Mouse (Mus musculus) cerebellum, adult 2 months (tissue): ENCODE measurements at regions not wholly inside any gene's neighbourhood (a gene's known extent, or its start where the extent isn't known, plus 50 kb on each side); places are given as distances from the start of the nearest gene placed in this dataset.

Experiments
- DNase-seq, 2 experiments: peaks; one replicate each; pipeline ENCODE4 v3.0.0; 2021
- H3K27ac ChIP-seq: fragments of 200-500 bp; 2 replicates; pipeline ENCODE4 v1.5.1; 2012; ENCODE audit warnings: low read length, control low read depth, inconsistent platforms; ENCODE audit not compliant: insufficient read depth
- H3K27me3 ChIP-seq: fragments of 200-500 bp; 2 replicates; pipeline ENCODE4 v1.6.1; 2012; ENCODE audit warnings: inconsistent platforms, mild to moderate bottlenecking, low read length, moderate library complexity; ENCODE audit not compliant: control insufficient read depth, insufficient read depth
- H3K4me1 ChIP-seq: fragments of 200-500 bp; 2 replicates; pipeline ENCODE4 v1.6.1; 2011; ENCODE audit warnings: low read length; ENCODE audit not compliant: control insufficient read depth, insufficient read depth
- H3K4me3 ChIP-seq: fragments of 200-500 bp; replicated peaks from 2 replicates; pipeline ENCODE3; 2011; ENCODE audit warnings: mild to moderate bottlenecking, low read depth, low read length, control low read depth; ENCODE audit not compliant: insufficient read depth
- CTCF ChIP-seq: fragments of 200-500 bp; IDR thresholded peaks from 2 replicates; pipeline ENCODE4 v1.5.1; 2011; ENCODE audit warnings: low read depth, mild to moderate bottlenecking, control low read depth, low read length, moderate library complexity, borderline replicate concordance; ENCODE audit not compliant: insufficient read depth
- POLR2A ChIP-seq: fragments of 200-500 bp; IDR thresholded peaks from 2 replicates; pipeline ENCODE4 v1.6.1; 2011; ENCODE audit warnings: low read length, control low read depth, borderline replicate concordance; ENCODE audit not compliant: insufficient read depth
- WGBS: fragments of 180-500 bp; shearing (Covaris S2); methylation state at CpG from one replicate; pipeline ENCODE4 v1.1.7; 2018; 5-methylcytosine and 5-hydroxymethylcytosine counted together

- H3K4me3 ChIP-seq, result no peak overlapping the region
- 68% methylated on average over 10 of the region's 10 CpGs for WGBS
- TF ChIP-seq CTCF (no peak), POLR2A (no peak)
- no peak for DNase-seq
- no peak overlapping the region for H3K27ac ChIP-seq
- no peaks in the 10 kb centered on the region; the same call in 1 of the 2 replicates for H3K4me1 ChIP-seq
- no peaks in the 10 kb centered on the region for H3K27me3 ChIP-seq
Measured at GRCm38 (mm10) chr6:140152418-140153176, 111.3 kb upstream of the Plcz1 start.

GRCm38 (mm10) chr6:140148628-140149245 lies 107.5 kb upstream of the Plcz1 start:
- DNase-seq, result no peak
- no peak overlapping the region for H3K27ac ChIP-seq
- 89% methylated on average over 11 of the region's 11 CpGs for WGBS
- H3K4me1 ChIP-seq, result no peaks in the 10 kb centered on the region; the same call in 1 of the 2 replicates
- no peak overlapping the region for H3K4me3 ChIP-seq
- TF ChIP-seq CTCF, result no peak
- TF ChIP-seq POLR2A, result no peak
- no peaks in the 10 kb centered on the region for H3K27me3 ChIP-seq

GRCm38 (mm10) chr6:140148138-140148537 lies 106.9 kb upstream of the Plcz1 start:
- 28% methylated on average over 3 of the region's 3 CpGs for WGBS
- DNase-seq, result peak in 1 of 2 experiments; percentile 7
- Histone ChIP-seq H3K4me3 (no peak overlapping the region), H3K27ac (no peak overlapping the region), H3K4me1 (no peaks in the 10 kb centered on the region; the same call in 1 of the 2 replicates), H3K27me3 (no peaks in the 10 kb centered on the region)
- no peak for TF ChIP-seq POLR2A
- TF ChIP-seq CTCF, result no peak

GRCm38 (mm10) chr6:140147711-140148110 lies 106.5 kb upstream of the Plcz1 start:
- TF ChIP-seq CTCF (no peak), POLR2A (no peak)
- no peaks in the 10 kb centered on the region for H3K27me3 ChIP-seq
- DNase-seq, result peak; percentile 43 to 69
- H3K4me3 ChIP-seq, result no peak overlapping the region
- no peaks in the 10 kb centered on the region; the same call in 1 of the 2 replicates for H3K4me1 ChIP-seq
- WGBS, result 12% methylated on average over 6 of the region's 6 CpGs
- no peak overlapping the region for H3K27ac ChIP-seq

- Histone ChIP-seq H3K27ac (no peak overlapping the region), H3K27me3 (no peaks in the 10 kb centered on the region), H3K4me3 (no peak overlapping the region), H3K4me1 (no peaks in the 10 kb centered on the region)
- 38% methylated on average over 8 of the region's 8 CpGs for WGBS
- no peak for TF ChIP-seq POLR2A
- no peak for TF ChIP-seq CTCF
- DNase-seq, result no peak
Measured at GRCm38 (mm10) chr6:140133734-140134133, 92.5 kb upstream of the Plcz1 start.

GRCm38 (mm10) chr6:140126645-140127044 lies 85.4 kb upstream of the Plcz1 start:
- TF ChIP-seq CTCF, result no peak
- no peak for TF ChIP-seq POLR2A
- no peak overlapping the region for H3K4me3 ChIP-seq
- no peak for DNase-seq
- WGBS, result 85% methylated on average over 7 of the region's 7 CpGs
- H3K4me1 ChIP-seq, result no peaks in the 10 kb centered on the region
- H3K27ac ChIP-seq, result no peak overlapping the region
- H3K27me3 ChIP-seq, result no peaks in the 10 kb centered on the region

- no peak overlapping the region for H3K4me3 ChIP-seq
- no peaks in the 10 kb centered on the region for H3K27me3 ChIP-seq
- no peaks in the 10 kb centered on the region for H3K4me1 ChIP-seq
- no peak overlapping the region for H3K27ac ChIP-seq
- no peak for DNase-seq
- WGBS, result 84% methylated on average over 2 of the region's 2 CpGs
- TF ChIP-seq POLR2A (no peak), CTCF (no peak)
Measured at GRCm38 (mm10) chr6:140114024-140114423, 72.8 kb upstream of the Plcz1 start.

GRCm38 (mm10) chr6:140112054-140112453 lies 70.8 kb upstream of the Plcz1 start:
- WGBS, result 92% methylated on average over 10 of the region's 10 CpGs
- Histone ChIP-seq H3K4me3 (no peak overlapping the region), H3K27me3 (no peaks in the 10 kb centered on the region), H3K4me1 (no peaks in the 10 kb centered on the region), H3K27ac (no peak overlapping the region)
- TF ChIP-seq CTCF, result no peak
- no peak for TF ChIP-seq POLR2A
- no peak for DNase-seq
